Mouse (Mus musculus): ENCODE measurements around the gene Atp2b4. TPM values are rescaled to one million over a fixed set of nuclear protein-coding genes. Genes with fewer than 3 reads are reported as not detected.

Gene Atp2b4
- polyA plus RNA-seq, 1 experiment from 2014 or later: 8.2 TPM

- H3K9ac ChIP-seq (ENCODE audit: low read length): no peak overlapping the region
- no peaks in the 10 kb centered on the region for H3K36me3 ChIP-seq (ENCODE audit: control insufficient read depth, insufficient read depth, low read length)
- no peak overlapping the region for H3K4me2 ChIP-seq (ENCODE audit: low read depth, low read length, severe bottlenecking)
- ATAC-seq (replicated peaks; ENCODE audit: low FRiP score) (no peak), DNase-seq (ENCODE audit: low spot score) (no peak)
- no peaks in the 10 kb centered on the region for H3K9me3 ChIP-seq (ENCODE audit: control insufficient read depth, low read length)
- 90% methylated on average over 8 of the region's 8 CpGs for WGBS
- H3K4me3 ChIP-seq (ENCODE audit: low read depth, low read length): no peak overlapping the region
- H3K4me1 ChIP-seq (replicated peaks; ENCODE audit: control insufficient read depth, insufficient read depth, low read length): no peaks in the 10 kb centered on the region
- H3K27me3 ChIP-seq (ENCODE audit: control insufficient read depth, insufficient read depth, low read length): no peaks in the 10 kb centered on the region
- H3K27ac ChIP-seq (ENCODE audit: low read depth, low read length): no peak overlapping the region
Measured at GRCm38 (mm10) chr1:133808020-133808419, 7.2 kb upstream of the Atp2b4 start.

- Histone ChIP-seq H3K36me3 (ENCODE audit: control insufficient read depth, insufficient read depth, low read length) (no peaks in the 10 kb centered on the region), H3K9ac (ENCODE audit: low read length) (no peak overlapping the region), H3K27me3 (ENCODE audit: control insufficient read depth, insufficient read depth, low read length) (no peaks in the 10 kb centered on the region; the same call in 1 of the 2 replicates), H3K4me1 (replicated peaks; ENCODE audit: control insufficient read depth, insufficient read depth, low read length) (peaks cover 14% of the 10 kb centered on the region), H3K4me3 (ENCODE audit: low read depth, low read length) (no peak overlapping the region), H3K4me2 (ENCODE audit: low read depth, low read length, severe bottlenecking) (no peak overlapping the region), H3K27ac (ENCODE audit: low read depth, low read length) (no peak overlapping the region), H3K9me3 (ENCODE audit: control insufficient read depth, low read length) (no peaks in the 10 kb centered on the region)
- ATAC-seq (replicated peaks; ENCODE audit: low FRiP score) (no peak), DNase-seq (ENCODE audit: low spot score) (no peak)
- 71% methylated on average over 5 of the region's 5 CpGs for WGBS
Measured at GRCm38 (mm10) chr1:133801743-133802142, 902 bp upstream of the Atp2b4 start.

- no peak overlapping the region for H3K27ac ChIP-seq (ENCODE audit: low read depth, low read length)
- H3K27me3 ChIP-seq (ENCODE audit: control insufficient read depth, insufficient read depth, low read length): no peaks in the 10 kb centered on the region; the same call in 1 of the 2 replicates
- H3K36me3 ChIP-seq (ENCODE audit: control insufficient read depth, insufficient read depth, low read length): no peaks in the 10 kb centered on the region
- DNase-seq (ENCODE audit: low spot score): no peak
- H3K4me3 ChIP-seq (ENCODE audit: low read depth, low read length): peak overlapping the region; percentile 49
- H3K9me3 ChIP-seq (ENCODE audit: control insufficient read depth, low read length): no peaks in the 10 kb centered on the region
- peak overlapping the region; percentile 79 for H3K4me2 ChIP-seq (ENCODE audit: low read depth, low read length, severe bottlenecking)
- H3K4me1 ChIP-seq (replicated peaks; ENCODE audit: control insufficient read depth, insufficient read depth, low read length): peaks cover 14% of the 10 kb centered on the region
- under 1% methylated on average over 16 of the region's 16 CpGs for WGBS
- peak; percentile 59 for ATAC-seq (replicated peaks; ENCODE audit: low FRiP score)
- H3K9ac ChIP-seq (ENCODE audit: low read length): peak overlapping the region; percentile 35
Measured at GRCm38 (mm10) chr1:133800512-133800911, 329 bp downstream of the Atp2b4 start.

GRCm38 (mm10) chr1:133799686-133800445 lies 975 bp downstream of the Atp2b4 start:
- DNase-seq (ENCODE audit: low spot score) (no peak), ATAC-seq (replicated peaks; ENCODE audit: low FRiP score) (no peak)
- Histone ChIP-seq H3K9me3 (ENCODE audit: control insufficient read depth, low read length) (no peaks in the 10 kb centered on the region), H3K9ac (ENCODE audit: low read length) (peak overlapping the region; percentile 12; the same call in 1 of the 2 replicates), H3K36me3 (ENCODE audit: control insufficient read depth, insufficient read depth, low read length) (no peaks in the 10 kb centered on the region), H3K27me3 (ENCODE audit: control insufficient read depth, insufficient read depth, low read length) (no peaks in the 10 kb centered on the region; the same call in 1 of the 2 replicates), H3K4me2 (ENCODE audit: low read depth, low read length, severe bottlenecking) (peak overlapping the region; percentile 79), H3K4me3 (ENCODE audit: low read depth, low read length) (peak overlapping the region; percentile 49), H3K27ac (ENCODE audit: low read depth, low read length) (no peak overlapping the region), H3K4me1 (replicated peaks; ENCODE audit: control insufficient read depth, insufficient read depth, low read length) (peaks cover 14% of the 10 kb centered on the region)
- 4% methylated on average over 21 of the region's 21 CpGs for WGBS

GRCm38 (mm10) chr1:133798821-133799415 lies 1.9 kb downstream of the Atp2b4 start:
- Histone ChIP-seq H3K9me3 (ENCODE audit: control insufficient read depth, low read length) (no peaks in the 10 kb centered on the region), H3K4me1 (replicated peaks; ENCODE audit: control insufficient read depth, insufficient read depth, low read length) (peaks cover 14% of the 10 kb centered on the region), H3K27ac (ENCODE audit: low read depth, low read length) (no peak overlapping the region), H3K4me3 (ENCODE audit: low read depth, low read length) (peak overlapping the region; percentile 49; the same call in 1 of the 2 replicates), H3K36me3 (ENCODE audit: control insufficient read depth, insufficient read depth, low read length) (no peaks in the 10 kb centered on the region), H3K4me2 (ENCODE audit: low read depth, low read length, severe bottlenecking) (peak overlapping the region; percentile 11; the same call in 1 of the 2 replicates), H3K9ac (ENCODE audit: low read length) (no peak overlapping the region), H3K27me3 (ENCODE audit: control insufficient read depth, insufficient read depth, low read length) (no peaks in the 10 kb centered on the region; the same call in 1 of the 2 replicates)
- ATAC-seq (replicated peaks; ENCODE audit: low FRiP score): no peak
- WGBS: 58% methylated on average over 1 of the region's 1 CpGs
- DNase-seq (ENCODE audit: low spot score): no peak

- no peaks in the 10 kb centered on the region for H3K9me3 ChIP-seq (ENCODE audit: control insufficient read depth, low read length)
- H3K36me3 ChIP-seq (ENCODE audit: control insufficient read depth, insufficient read depth, low read length): no peaks in the 10 kb centered on the region
- peaks cover 14% of the 10 kb centered on the region for H3K4me1 ChIP-seq (replicated peaks; ENCODE audit: control insufficient read depth, insufficient read depth, low read length)
- no peak overlapping the region for H3K4me3 ChIP-seq (ENCODE audit: low read depth, low read length)
- no peak overlapping the region for H3K9ac ChIP-seq (ENCODE audit: low read length)
- H3K27ac ChIP-seq (ENCODE audit: low read depth, low read length): no peak overlapping the region
- 25% methylated on average over 9 of the region's 9 CpGs for WGBS
- DNase-seq (ENCODE audit: low spot score) (no peak), ATAC-seq (replicated peaks; ENCODE audit: low FRiP score) (no peak)
- no peaks in the 10 kb centered on the region; the same call in 1 of the 2 replicates for H3K27me3 ChIP-seq (ENCODE audit: control insufficient read depth, insufficient read depth, low read length)
- H3K4me2 ChIP-seq (ENCODE audit: low read depth, low read length, severe bottlenecking): no peak overlapping the region; the same call in 1 of the 2 replicates
Measured at GRCm38 (mm10) chr1:133797979-133798820, 2.6 kb downstream of the Atp2b4 start.

GRCm38 (mm10) chr1:133797327-133797978 lies 3.4 kb downstream of the Atp2b4 start:
- no peak for DNase-seq (ENCODE audit: low spot score)
- peaks cover 14% of the 10 kb centered on the region for H3K4me1 ChIP-seq (replicated peaks; ENCODE audit: control insufficient read depth, insufficient read depth, low read length)

GRCm38 (mm10) chr1:133793646-133794045 lies 7.2 kb downstream of the Atp2b4 start:
- Histone ChIP-seq H3K4me1 (replicated peaks; ENCODE audit: control insufficient read depth, insufficient read depth, low read length) (peaks cover 6% of the 10 kb centered on the region; the same call in 1 of the 2 replicates), H3K27me3 (ENCODE audit: control insufficient read depth, insufficient read depth, low read length) (no peaks in the 10 kb centered on the region), H3K36me3 (ENCODE audit: control insufficient read depth, insufficient read depth, low read length) (no peaks in the 10 kb centered on the region), H3K4me3 (ENCODE audit: low read depth, low read length) (no peak overlapping the region), H3K9ac (ENCODE audit: low read length) (no peak overlapping the region), H3K27ac (ENCODE audit: low read depth, low read length) (no peak overlapping the region), H3K9me3 (ENCODE audit: control insufficient read depth, low read length) (no peaks in the 10 kb centered on the region), H3K4me2 (ENCODE audit: low read depth, low read length, severe bottlenecking) (no peak overlapping the region)
- 55% methylated on average over 1 of the region's 1 CpGs for WGBS
- no peak for ATAC-seq (replicated peaks; ENCODE audit: low FRiP score)
- no peak for DNase-seq (ENCODE audit: low spot score)

More at GRCm38 (mm10) chr1:133797327-133797978, 3.4 kb downstream of the Atp2b4 start:
- Histone ChIP-seq H3K36me3 (ENCODE audit: control insufficient read depth, insufficient read depth, low read length) (no peaks in the 10 kb centered on the region), H3K9ac (ENCODE audit: low read length) (no peak overlapping the region), H3K27me3 (ENCODE audit: control insufficient read depth, insufficient read depth, low read length) (no peaks in the 10 kb centered on the region; the same call in 1 of the 2 replicates), H3K9me3 (ENCODE audit: control insufficient read depth, low read length) (no peaks in the 10 kb centered on the region), H3K4me2 (ENCODE audit: low read depth, low read length, severe bottlenecking) (no peak overlapping the region), H3K27ac (ENCODE audit: low read depth, low read length) (no peak overlapping the region), H3K4me3 (ENCODE audit: low read depth, low read length) (no peak overlapping the region)
- ATAC-seq (replicated peaks; ENCODE audit: low FRiP score): no peak
- 52% methylated on average over 1 of the region's 1 CpGs for WGBS

Data from forebrain, embryonic 11.5 days (tissue).